Mouse (Mus musculus) cerebellum, postnatal 4 days (tissue): ENCODE results near the gene Bbs12.
A peak's percentile ranks its signal among the peaks of the same experiment; 100 is the strongest.

ENCODE experiments used
- DNase-seq, 2 experiments: peaks; one replicate each; pipeline ENCODE4 v3.0.0; 2022; ENCODE audit warnings: low spot score in 2 of 2, mixed read lengths in 1 of 2

The Bbs12 gene

DNA sequence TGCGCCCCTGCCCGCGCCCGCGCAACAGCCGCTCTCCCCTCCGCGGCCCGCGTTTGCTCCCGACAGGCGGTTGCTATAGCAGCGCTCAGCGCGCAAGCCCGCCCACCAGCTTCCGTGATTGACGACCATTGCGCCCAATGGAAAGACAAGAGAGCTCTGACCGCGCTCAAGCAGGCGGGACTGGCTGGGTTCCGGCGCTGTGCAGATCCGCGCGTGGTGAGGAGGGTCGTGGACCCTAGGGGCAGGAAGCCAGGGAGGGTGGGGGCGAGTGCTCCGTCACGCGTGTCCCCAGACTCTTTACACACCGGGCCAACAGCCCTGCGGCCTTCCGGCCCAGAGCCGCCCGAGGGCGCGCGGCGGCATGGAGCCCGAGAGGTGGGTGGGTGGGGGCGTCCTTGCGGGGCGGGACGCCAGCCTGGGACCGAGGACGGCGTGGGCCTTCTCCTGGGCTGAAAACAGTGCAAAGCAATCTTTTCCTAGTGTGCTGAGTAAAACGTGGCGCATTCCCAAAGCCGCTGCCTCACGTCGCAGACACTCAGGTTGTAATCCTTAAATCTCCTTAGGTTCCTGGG, at the start of gene Bbs12, which contains the start of gene Cetn4:
Gene Bbs12, plus strand, starts transcription at position 185 of the 572 bp plus-strand sequence.
Gene Cetn4, minus strand, starts transcription at position 339 of the 572 bp plus-strand sequence.
- peak; percentile 99 for DNase-seq

GRCm38 (mm10) chr3:37268338-37268737, 44.0 kb upstream of the Bbs12 start:
- no peak for DNase-seq

DNA sequence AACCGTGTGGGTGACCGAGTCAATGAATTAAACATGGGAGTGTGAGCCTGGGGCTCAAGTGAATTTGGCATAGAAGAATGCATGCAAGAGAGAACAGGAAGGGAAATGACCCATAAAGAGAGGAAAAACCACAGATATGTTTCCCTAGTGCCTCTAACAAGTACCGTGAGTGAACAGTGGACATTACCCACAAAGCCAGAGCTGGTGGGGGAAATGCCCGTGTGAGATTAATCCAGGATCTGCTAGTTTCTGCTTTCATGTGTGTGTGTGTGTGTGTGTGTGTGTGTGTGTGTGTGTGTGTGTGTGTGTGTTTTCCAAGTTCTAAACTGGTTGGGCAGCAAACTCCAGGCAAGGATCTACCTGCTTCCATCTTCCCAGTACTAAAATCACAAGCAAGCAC, 42.4 kb upstream of the Bbs12 start:
- DNase-seq, result no peak

DNA sequence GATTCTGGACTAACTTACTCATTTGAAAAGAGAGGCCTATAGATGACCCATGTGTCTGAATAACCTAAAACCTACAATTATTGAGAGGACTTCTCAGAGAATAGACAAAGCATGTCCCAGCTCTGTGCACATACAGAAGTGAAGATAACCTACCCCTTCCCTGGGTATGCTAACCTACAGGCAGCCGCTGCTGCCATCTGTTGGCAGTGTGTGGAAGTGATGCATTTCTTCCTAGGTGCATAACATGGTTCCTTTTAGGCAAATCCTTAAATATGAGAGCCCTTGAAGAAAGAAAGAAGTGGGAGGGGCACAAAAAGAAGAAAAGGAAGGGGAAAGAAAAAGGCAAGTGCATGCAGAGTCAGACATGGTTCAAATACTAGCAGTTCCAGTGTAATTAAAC, 41.1 kb upstream of the Bbs12 start:
- DNase-seq, result peak; percentile 31 to 43

- no peak for DNase-seq
These were observed 39.3 kb upstream of the Bbs12 start for GRCm38 (mm10) chr3:37273092-37273491.

- DNase-seq, result no peak
These were observed 37.7 kb upstream of the Bbs12 start for GRCm38 (mm10) chr3:37274661-37275060.

GRCm38 (mm10) chr3:37280221-37280620, 32.1 kb upstream of the Bbs12 start:
- DNase-seq, result no peak

DNA sequence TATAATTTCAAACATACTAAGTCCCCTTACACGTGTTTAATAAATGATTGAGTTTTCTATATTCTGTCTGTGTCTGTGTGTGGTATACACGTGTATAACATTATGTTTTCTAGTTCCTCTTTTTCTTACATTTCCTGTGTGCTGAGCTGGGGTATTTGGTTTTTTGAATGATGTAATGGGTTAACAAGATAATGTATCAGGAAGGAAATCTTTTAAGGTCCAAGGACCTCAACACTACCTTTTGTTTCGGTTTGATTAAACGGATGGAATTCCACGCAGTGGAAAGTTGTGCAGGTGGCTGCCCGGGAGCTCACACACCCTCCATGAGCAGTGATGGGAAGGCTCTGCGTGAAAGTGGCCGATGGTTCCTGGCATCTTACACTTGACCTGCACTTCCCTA, 31.5 kb upstream of the Bbs12 start:
- DNase-seq, result no peak

- DNase-seq, result no peak
These were observed 29.9 kb upstream of the Bbs12 start for GRCm38 (mm10) chr3:37282299-37282922.

DNA sequence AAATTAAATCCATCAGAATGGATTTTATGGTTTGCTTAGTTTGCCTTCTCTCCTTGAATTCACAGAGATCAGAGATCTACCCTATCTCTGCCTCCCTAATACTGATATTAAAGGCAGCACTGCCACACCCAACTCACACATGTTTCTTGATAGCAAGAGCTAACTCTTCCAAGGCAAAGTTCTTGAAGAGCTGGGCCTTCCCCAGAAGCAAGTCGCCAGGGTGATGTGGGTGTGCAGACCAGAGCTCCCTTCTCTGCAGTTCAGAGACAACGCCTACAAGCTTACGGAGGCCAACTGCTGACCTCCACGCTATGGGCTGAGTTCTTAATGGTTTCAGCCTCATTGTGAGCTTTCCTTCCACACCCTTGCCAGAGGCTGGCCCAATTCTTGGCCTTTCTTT, 29.1 kb upstream of the Bbs12 start:
- DNase-seq, result no peak

DNA sequence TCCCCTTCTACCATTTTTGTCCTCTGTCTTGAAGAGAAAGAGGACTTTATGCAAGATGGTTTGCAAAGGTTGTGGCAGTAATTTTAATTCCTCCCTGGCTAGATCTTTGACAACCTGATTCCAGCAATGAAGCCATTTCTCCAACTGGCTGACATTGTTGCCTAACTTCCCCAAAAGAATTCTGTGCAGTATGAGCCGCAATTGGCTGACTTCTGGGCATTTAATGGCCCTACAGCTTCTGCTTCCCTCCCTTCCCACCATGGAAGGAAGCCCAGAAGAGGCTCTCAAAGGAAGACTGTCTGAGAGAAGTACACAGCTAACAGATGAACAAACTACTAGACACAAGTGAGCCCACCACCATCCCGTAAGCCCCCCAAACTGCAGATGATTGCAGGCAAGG, 23.1 kb upstream of the Bbs12 start:
- no peak for DNase-seq

DNA sequence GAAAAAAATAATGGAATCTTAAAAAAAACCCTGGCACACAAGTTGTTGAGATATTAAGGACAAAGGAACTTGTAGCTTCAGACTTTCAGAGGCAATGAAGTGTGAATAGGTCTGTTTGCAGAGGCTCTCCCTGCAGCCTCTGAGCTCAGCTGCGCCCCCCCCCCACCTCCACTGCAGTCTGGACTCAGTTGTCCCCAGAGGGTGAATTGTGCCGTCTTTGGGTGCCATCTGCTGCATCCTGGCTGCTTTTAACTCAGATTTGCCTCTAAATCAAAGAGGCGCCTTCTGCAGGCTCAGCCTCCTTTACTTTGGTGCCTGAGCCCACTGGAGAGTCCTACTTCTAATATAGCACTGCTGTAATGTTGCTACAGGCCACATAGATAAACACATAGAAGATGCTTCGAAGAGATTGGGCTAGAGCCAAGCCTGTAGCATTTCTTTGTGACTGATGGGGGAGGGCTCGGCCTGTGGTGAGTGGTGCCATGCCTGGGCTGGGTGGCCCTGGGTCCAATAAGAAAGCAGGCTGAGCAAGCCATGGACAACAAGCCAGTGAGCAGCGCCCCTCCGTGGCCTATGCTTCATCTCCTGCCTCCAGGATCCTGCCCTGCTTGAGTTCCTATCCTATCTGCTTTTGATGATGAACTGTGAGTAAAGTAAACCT, 21.3 kb upstream of the Bbs12 start:
- DNase-seq, result peak in 1 of 2 experiments; percentile 18

- DNase-seq, result no peak
These were observed 20.4 kb upstream of the Bbs12 start for GRCm38 (mm10) chr3:37291929-37292328.

GRCm38 (mm10) chr3:37292654-37293053, 19.7 kb upstream of the Bbs12 start:
- no peak for DNase-seq

DNA sequence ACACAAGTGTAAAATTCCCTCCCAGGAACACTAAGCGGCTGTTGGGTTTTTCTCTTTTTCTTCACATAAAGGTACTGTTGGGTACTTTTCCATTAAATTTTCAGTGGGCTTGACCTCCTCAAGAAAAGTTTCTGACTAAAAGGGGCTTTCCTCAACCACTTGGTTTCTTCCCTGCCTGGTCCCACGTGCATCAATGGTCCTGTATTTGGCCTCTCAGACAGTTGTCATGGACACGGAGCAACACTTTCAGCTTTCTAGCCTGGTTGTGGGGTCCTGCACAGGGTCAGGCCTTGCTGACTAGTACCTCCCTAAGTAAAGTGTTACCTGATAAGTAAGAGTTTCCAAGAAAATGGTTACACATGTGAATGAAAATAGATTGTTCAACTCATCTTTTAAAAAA, 12.9 kb upstream of the Bbs12 start:
- no peak for DNase-seq

GRCm38 (mm10) chr3:37302685-37303084, 9.7 kb upstream of the Bbs12 start:
- peak in 1 of 2 experiments; percentile 42 for DNase-seq

DNA sequence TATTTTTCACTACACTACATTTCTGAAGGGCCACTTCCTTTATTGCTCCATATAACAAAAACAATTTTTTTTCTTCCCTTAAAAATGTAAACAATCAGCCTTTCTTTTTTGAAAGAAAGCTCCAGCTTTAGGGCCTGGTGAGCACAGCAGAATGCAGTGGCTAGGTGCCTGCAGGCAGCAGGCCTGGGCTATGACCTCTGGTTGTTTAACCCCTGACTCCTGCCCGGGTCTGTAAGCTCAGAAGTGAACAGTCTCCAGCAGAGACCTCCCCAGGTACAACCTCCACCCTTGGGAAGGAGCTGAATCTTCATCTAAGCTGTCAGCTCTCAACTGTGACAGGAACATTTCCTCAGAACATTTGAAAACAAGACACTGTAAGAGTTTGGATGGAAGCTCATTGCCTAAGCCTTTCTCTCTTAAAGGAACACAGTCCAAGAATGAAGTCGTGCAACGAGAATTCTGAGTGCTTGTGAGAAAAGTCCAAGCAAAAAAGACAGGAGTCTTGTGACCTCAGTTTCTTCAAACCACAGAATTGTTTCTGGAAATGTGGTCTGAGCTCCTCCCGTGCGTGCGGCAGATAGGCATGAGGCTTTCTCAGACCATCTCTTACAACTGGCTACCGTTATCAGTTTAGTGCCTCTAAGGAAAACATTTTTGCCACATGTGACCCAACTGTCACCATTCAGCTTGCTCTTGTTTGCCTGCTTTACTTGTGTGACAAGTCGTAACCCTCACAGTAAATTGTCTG, 8.8 kb upstream of the Bbs12 start:
- DNase-seq, result no peak

DNA sequence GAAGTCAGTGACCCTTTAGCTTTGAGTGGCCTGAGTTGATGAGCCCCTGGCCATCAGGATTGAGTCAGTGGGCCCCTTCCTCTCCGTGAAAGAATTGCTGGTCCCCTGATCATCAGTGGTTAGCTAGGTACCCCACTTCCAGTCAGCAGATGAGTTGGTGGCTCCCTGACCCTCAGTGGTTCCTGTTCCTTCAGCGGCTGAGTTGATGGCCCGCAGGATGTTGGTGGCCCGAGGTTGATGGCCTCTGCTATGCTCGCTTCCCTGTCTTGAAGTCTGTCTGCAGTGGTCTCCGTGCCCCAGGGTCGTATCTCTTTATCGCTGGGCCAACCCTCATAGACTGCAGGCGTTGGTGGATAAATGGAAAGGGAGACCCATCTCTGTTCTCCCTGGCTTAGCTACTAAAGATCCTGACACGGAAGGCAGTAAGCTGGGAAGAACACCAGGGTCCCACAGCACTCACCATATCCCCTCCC, 421 bp upstream of the Bbs12 start:
- no peak for DNase-seq

DNA sequence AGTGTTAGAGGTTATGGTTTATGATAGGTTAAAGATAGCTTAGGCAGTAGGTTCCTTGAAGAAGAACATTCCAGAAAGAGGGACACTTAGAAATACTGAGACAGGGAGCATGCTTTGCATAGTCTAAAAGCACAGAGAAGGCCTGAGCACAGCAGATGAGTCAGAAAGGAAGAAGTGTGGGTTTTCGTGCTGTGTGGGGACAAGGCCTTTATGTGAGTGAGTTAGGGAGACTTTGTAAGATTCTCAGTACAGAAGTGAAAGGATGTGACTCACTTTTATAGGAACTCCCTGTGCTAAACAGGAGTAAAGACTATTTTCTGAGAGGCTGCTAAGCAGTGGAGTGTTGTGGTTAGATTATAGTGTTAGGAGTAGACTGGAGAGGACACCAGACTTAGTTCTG, 1.0 kb downstream of the Bbs12 start:
- no peak for DNase-seq

DNA sequence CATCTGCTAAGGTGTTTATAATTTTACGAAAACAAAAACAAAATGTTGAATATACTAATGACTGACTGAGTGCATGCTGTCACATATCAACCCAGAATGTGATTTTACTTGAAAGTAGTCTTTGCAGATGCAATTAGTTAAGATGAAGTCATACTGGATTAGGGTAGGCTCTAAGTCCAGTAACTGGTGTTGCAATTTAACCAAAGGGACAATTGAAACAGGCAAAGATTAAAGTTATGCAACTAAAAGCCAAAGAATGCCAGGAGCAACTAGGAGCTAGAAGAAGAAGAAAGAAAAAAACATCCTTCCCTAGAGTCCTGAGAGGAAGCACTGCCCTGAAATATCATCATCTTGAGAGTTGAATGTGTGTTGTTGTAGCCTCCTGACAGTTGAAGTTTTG, 3.9 kb downstream of the Bbs12 start:
- DNase-seq, result no peak

- DNase-seq, result no peak
These were observed 12.0 kb downstream of the Bbs12 start for GRCm38 (mm10) chr3:37324310-37324709.
